Mouse (Mus musculus): ENCODE results near the gene Nhsl1. TPM values are rescaled to one million over a fixed set of nuclear protein-coding genes. Genes with fewer than 3 reads are reported as not detected.

Nhsl1 gene
- polyA plus RNA-seq, 1 experiment from 2014 or later = 7.9 TPM

DNA sequence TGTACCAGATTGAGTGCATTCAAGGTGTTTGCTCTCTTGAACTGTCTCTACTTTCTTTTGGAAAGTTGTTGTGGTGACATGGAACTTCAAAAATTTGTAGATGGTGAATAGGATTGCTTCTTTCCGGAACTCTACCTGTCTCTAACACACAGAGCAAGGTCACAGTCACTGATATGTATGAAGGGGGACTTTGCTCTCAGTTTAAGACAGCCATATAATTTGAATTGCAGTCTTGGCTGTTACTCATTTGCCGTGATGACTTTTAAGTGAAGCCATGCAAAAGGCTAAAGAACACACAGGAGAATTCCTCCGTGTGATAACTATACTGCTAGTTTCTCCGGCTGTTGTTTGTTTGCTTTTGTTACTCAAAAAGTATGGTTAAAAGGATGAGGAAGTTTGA lies 149.6 kb downstream of the Nhsl1 start:
- Histone ChIP-seq H3K27me3 (no peaks in the 10 kb centered on the region), H3K4me3 (replicated peaks) (no peak overlapping the region), H3K4me1 (replicated peaks) (peaks cover 36% of the 10 kb centered on the region), H3K27ac (peak overlapping the region; percentile 45), H3K4me2 (peak overlapping the region; percentile 57; the same call in 1 of the 2 replicates), H3K36me3 (peaks cover 7% of the 10 kb centered on the region; the same call in 1 of the 2 replicates), H3K9me3 (no peaks in the 10 kb centered on the region), H3K9ac (replicated peaks) (no peak overlapping the region)
- WGBS = 30% methylated on average over 4 of the region's 4 CpGs
- ATAC-seq (ENCODE audit: insufficient number of reproducible peaks, insufficient read depth, low FRiP score, low TSS enrichment, low read depth) = no peak

DNA sequence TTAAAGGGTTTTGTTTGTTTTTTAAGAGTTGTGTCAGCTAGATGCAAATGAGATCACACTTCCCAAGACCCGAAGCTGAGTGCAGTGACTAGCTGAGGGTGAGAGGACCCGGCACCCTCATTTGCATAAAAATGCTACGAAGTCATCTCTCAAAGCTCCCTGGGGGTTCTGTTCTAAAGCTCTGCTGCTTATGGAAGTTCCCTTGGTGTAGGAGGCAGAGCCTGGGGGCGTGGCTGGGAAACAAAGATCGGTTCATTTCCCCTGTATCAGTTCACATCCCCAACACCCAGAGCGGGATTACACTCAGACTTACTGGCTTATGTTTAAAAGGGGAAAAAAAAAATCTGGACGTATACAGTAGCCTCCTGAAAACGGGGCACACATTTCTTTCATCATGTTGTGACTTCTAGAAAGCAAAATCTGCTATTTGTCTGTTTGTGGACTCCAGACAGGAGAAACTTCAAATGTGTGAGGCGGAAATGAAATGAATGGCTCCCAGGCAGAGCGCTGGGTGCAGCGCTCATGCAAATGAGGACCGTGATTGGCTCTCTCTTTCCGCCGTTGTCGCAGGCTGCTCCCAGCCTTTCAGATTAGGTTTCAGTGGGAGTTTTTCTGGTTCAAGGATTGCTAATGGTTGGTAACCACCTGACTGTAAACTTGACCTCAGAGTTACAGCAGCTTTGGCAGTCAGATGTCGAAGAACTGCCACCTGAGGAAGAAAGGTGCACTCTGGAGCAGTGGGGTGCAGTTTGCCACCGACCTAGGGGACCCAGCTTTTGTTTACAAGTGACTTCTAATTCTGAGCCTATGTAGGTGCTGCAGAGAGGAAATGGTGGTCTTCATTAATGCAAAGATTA lies 150.7 kb downstream of the Nhsl1 start:
- no peaks in the 10 kb centered on the region for H3K27me3 ChIP-seq
- peak overlapping the region; percentile 16 for H3K4me3 ChIP-seq (replicated peaks)
- H3K9ac ChIP-seq (replicated peaks) = no peak overlapping the region
- H3K9me3 ChIP-seq = no peaks in the 10 kb centered on the region
- ATAC-seq (ENCODE audit: insufficient number of reproducible peaks, insufficient read depth, low FRiP score, low TSS enrichment, low read depth) = 0 out of 2 replicates have a peak, but pooled peaks have one; percentile 49
- H3K36me3 ChIP-seq = peaks cover 7% of the 10 kb centered on the region; the same call in 1 of the 2 replicates
- H3K4me1 ChIP-seq (replicated peaks) = peaks cover 35% of the 10 kb centered on the region
- peak overlapping the region; percentile 57; the same call in 1 of the 2 replicates for H3K27ac ChIP-seq
- H3K4me2 ChIP-seq = peak overlapping the region; percentile 57
- under 1% methylated on average over 17 of the region's 17 CpGs for WGBS

DNA sequence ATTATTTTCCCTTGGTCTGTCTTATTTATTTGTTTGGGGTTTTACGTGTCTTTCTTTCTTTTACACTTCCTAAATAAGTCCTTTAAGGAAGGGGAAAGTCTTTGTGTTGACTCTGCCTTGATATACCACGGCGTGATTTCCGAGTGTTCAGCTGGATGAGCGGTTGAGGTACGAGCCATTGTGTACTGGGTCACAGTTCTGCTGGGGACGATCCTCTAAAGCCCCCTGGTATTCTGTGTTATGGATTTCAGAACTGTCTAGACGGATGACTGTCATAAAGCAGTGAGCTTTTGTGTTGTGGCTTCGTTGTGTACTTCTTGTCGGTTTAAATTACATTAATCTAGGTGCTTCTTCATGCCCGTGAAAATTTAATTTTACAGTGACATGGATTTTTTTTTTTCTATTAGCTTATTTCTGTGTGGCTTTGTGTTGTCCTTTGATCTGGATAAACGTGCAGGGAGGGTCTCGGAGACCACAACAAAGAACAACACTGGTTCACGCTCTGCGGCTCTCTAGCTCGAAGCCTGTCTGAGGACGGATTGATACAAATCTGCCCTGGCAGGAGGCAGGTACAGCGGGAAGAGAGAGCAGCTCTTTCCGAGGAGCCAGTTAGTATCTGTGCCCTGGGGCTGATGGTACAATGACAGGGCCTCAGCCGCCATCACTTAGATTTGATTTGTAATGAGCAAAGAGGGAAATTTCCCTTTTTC lies 151.7 kb downstream of the Nhsl1 start:
- no peak for ATAC-seq (ENCODE audit: insufficient number of reproducible peaks, insufficient read depth, low FRiP score, low TSS enrichment, low read depth)
- Histone ChIP-seq H3K4me3 (replicated peaks) (0 out of 2 replicates have a peak overlapping the region, but pooled peaks have one; percentile 16), H3K36me3 (peaks cover 7% of the 10 kb centered on the region; the same call in 1 of the 2 replicates), H3K27me3 (no peaks in the 10 kb centered on the region), H3K4me1 (replicated peaks) (peaks cover 35% of the 10 kb centered on the region), H3K9me3 (no peaks in the 10 kb centered on the region), H3K4me2 (peak overlapping the region; percentile 57), H3K27ac (0 out of 2 replicates have a peak overlapping the region, but pooled peaks have one; percentile 4), H3K9ac (replicated peaks) (0 out of 2 replicates have a peak overlapping the region, but pooled peaks have one; percentile 12)
- WGBS = 40% methylated on average over 20 of the region's 20 CpGs

DNA sequence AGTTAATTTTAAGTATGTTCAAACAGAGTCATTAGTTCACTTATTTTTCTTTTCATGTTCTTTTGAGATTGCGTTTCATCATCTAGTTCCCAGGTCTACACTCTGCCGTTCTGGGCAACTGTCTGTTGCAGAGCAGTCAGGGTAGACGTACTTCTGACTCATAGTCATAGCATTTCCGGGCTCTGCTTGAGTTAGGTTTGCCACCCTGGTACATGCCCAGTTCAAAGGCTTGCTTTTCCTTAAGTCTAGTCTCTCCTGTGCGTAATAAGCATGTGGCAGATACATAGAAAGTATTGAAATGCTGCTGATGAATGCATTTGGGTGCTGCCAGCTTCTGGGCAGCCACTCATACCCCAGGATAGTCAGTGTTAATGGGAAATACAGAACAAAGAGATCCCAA lies 152.9 kb downstream of the Nhsl1 start:
- Histone ChIP-seq H3K9ac (replicated peaks) (no peak overlapping the region), H3K9me3 (no peaks in the 10 kb centered on the region), H3K4me3 (replicated peaks) (no peak overlapping the region), H3K4me2 (no peak overlapping the region), H3K4me1 (replicated peaks) (peaks cover 35% of the 10 kb centered on the region), H3K36me3 (peaks cover 7% of the 10 kb centered on the region; the same call in 1 of the 2 replicates), H3K27ac (peak overlapping the region; percentile 2; the same call in 1 of the 2 replicates), H3K27me3 (no peaks in the 10 kb centered on the region)
- no peak for ATAC-seq (ENCODE audit: insufficient number of reproducible peaks, insufficient read depth, low FRiP score, low TSS enrichment, low read depth)
- 73% methylated on average over 5 of the region's 5 CpGs for WGBS

DNA sequence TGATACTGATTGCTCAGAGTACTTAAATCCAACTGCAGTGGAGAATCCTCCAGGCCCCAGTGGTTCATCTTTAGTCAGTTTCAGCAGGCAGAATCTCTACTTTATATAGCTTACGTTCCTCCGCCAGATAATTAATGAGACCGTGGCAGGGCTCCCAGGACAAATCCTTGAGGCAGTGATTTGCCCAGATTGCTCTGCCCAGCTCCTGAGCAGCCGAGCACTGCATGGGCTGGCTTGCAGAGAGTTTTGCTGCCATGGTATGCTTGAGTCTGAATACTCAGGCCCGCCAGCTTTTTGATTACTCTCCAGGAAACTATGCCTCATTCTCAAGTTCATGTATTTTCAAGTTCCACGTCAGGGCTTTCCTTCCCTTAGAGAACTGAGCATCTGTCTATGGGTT lies 156.3 kb downstream of the Nhsl1 start:
- Histone ChIP-seq H3K27me3 (no peaks in the 10 kb centered on the region), H3K27ac (no peak overlapping the region), H3K9ac (replicated peaks) (no peak overlapping the region), H3K4me3 (replicated peaks) (no peak overlapping the region), H3K4me2 (no peak overlapping the region), H3K36me3 (peaks cover 13% of the 10 kb centered on the region; the same call in 1 of the 2 replicates), H3K4me1 (replicated peaks) (peaks cover 13% of the 10 kb centered on the region), H3K9me3 (no peaks in the 10 kb centered on the region)
- 88% methylated on average over 6 of the region's 6 CpGs for WGBS
- ATAC-seq (ENCODE audit: insufficient number of reproducible peaks, insufficient read depth, low FRiP score, low TSS enrichment, low read depth) = no peak

DNA sequence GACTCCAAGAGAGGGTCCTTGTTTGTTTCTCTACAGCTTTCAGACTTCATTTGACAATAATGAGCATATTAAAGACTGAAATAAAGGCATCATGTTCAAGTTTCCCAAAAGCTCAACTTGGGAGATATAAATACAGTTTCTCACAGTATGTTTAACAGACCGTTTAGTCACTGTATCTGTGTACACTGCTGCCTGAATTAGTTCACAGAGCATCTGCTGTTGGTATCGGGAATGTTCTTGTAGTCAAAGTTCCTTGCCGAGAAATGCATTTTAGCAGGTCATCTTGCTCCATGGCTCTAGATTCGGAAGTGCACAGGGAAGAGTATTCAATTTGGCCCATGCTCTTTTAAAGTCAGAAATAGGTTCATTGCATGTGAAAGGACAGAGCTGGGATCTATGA lies 159.5 kb downstream of the Nhsl1 start:
- H3K9me3 ChIP-seq = no peaks in the 10 kb centered on the region
- H3K9ac ChIP-seq (replicated peaks) = no peak overlapping the region
- H3K4me2 ChIP-seq = no peak overlapping the region
- no peak for ATAC-seq (ENCODE audit: insufficient number of reproducible peaks, insufficient read depth, low FRiP score, low TSS enrichment, low read depth)
- H3K4me1 ChIP-seq (replicated peaks) = peaks cover 7% of the 10 kb centered on the region
- WGBS = 92% methylated on average over 4 of the region's 4 CpGs
- H3K27ac ChIP-seq = no peak overlapping the region
- H3K36me3 ChIP-seq = peaks cover 7% of the 10 kb centered on the region; the same call in 1 of the 2 replicates
- H3K27me3 ChIP-seq = no peaks in the 10 kb centered on the region
- no peak overlapping the region for H3K4me3 ChIP-seq (replicated peaks)

DNA sequence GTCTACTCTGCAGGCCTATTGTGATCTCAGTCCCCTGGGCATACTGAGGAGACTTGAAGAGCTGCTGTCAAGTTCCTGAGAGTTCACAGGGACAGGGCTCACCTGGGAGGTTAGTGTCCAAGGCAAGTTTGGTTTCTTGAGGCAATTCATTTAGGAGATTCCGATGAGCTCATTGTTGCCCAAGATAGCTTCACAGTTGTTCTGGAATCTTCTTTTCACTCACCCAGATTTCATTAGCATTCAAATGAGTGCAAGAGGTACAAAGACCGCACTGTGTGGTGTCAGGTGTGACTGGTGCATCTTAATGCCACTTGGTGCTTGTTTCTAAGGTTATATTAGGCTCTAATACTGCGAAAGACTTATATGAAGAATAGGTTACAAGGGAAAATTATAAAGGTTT lies 160.5 kb downstream of the Nhsl1 start:
- H3K4me2 ChIP-seq = no peak overlapping the region
- no peaks in the 10 kb centered on the region for H3K27me3 ChIP-seq
- no peak overlapping the region for H3K9ac ChIP-seq (replicated peaks)
- peaks cover 7% of the 10 kb centered on the region for H3K4me1 ChIP-seq (replicated peaks)
- no peak overlapping the region for H3K27ac ChIP-seq
- WGBS = 89% methylated on average over 3 of the region's 3 CpGs
- H3K9me3 ChIP-seq = no peaks in the 10 kb centered on the region
- no peak for ATAC-seq (ENCODE audit: insufficient number of reproducible peaks, insufficient read depth, low FRiP score, low TSS enrichment, low read depth)
- 0 out of 2 replicates have a peak, but pooled peaks cover 6% of the 10 kb centered on the region for H3K36me3 ChIP-seq
- H3K4me3 ChIP-seq (replicated peaks) = no peak overlapping the region

DNA sequence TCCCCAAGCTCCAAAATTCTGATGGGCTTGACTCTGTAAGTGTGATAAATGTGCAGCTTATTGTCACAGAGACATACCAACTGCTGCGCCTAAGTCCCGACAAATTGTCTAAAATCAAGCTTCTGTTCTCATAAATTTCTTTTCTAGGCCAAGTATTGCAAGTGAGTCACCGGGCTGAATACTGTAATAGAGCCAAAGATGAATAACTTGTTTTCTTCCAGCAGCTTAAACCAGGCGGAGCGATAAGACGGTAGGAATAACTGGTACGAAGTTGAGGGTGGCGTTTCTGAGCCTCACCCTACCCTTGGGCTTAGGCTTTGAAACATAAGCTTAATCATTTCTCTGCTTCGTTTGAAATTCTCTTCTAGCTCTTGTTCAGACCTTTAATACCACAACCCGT lies 162.1 kb downstream of the Nhsl1 start:
- no peak overlapping the region for H3K4me2 ChIP-seq
- 0 out of 2 replicates have a peak, but pooled peaks cover 6% of the 10 kb centered on the region for H3K36me3 ChIP-seq
- no peak overlapping the region for H3K9ac ChIP-seq (replicated peaks)
- H3K27me3 ChIP-seq = no peaks in the 10 kb centered on the region
- H3K4me1 ChIP-seq (replicated peaks) = peaks cover 7% of the 10 kb centered on the region
- no peak overlapping the region for H3K4me3 ChIP-seq (replicated peaks)
- 88% methylated on average over 10 of the region's 10 CpGs for WGBS
- ATAC-seq (ENCODE audit: insufficient number of reproducible peaks, insufficient read depth, low FRiP score, low TSS enrichment, low read depth) = no peak
- no peak overlapping the region for H3K27ac ChIP-seq
- no peaks in the 10 kb centered on the region for H3K9me3 ChIP-seq

DNA sequence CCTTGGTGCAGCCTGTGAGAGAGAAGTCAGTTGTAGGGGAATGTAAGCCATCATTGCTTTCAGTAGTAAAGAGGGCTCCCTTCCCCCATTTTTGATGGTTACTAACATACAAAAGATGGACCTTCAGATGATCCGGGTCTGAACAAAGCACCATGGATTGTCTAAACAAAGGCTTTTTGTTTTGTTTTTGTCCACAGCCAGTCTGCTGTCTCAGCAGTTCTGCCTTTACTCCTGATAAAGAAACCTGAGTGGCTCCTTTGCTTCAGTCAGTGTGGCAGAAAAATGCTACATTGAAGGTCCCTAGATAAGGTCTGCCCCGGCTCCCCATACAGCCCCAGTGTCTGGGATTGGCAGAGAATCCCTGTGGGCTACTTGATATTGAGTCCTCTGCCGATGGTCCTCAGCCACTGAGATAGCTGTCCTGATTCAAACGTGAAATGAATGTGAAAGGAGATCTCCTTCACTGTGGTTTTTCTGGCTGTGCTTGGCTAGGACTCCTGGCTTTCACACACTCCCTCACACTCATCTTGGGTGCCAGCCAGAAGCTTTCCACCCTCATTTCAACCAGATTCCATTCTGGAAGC lies 163.9 kb downstream of the Nhsl1 start:
- H3K4me1 ChIP-seq (replicated peaks) = peaks cover 7% of the 10 kb centered on the region
- H3K9me3 ChIP-seq = no peaks in the 10 kb centered on the region
- 63% methylated on average over 4 of the region's 4 CpGs for WGBS
- no peak overlapping the region for H3K4me3 ChIP-seq (replicated peaks)
- H3K4me2 ChIP-seq = no peak overlapping the region
- 0 out of 2 replicates have a peak, but pooled peaks cover 6% of the 10 kb centered on the region for H3K36me3 ChIP-seq
- ATAC-seq (ENCODE audit: insufficient number of reproducible peaks, insufficient read depth, low FRiP score, low TSS enrichment, low read depth) = no peak
- H3K27me3 ChIP-seq = no peaks in the 10 kb centered on the region
- H3K9ac ChIP-seq (replicated peaks) = no peak overlapping the region
- peak overlapping the region; percentile 47; the same call in 1 of the 2 replicates for H3K27ac ChIP-seq

DNA sequence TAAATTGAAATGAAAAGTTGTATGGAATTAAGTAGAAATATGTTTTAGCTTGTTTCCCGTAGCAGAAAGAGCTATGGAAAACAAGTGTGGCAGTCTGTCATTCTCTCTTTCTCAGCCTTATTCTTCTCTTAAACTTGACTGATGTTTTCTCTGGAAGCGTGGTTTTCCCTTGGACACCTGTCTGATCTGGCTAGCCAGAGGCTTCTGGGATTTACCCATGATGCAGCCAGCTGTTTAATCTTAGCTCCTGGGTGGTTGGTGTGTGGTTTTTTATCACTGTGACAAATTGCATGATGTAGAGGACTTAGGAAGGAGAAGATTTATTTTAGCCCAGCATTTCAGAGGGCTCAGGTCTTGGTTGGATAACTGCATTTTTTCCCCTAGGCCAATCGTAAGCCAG lies 164.9 kb downstream of the Nhsl1 start:
- Histone ChIP-seq H3K27ac (no peak overlapping the region), H3K4me2 (no peak overlapping the region), H3K9me3 (no peaks in the 10 kb centered on the region), H3K9ac (replicated peaks) (no peak overlapping the region), H3K27me3 (no peaks in the 10 kb centered on the region), H3K36me3 (0 out of 2 replicates have a peak, but pooled peaks cover 6% of the 10 kb centered on the region), H3K4me1 (replicated peaks) (peaks cover 7% of the 10 kb centered on the region), H3K4me3 (replicated peaks) (no peak overlapping the region)
- WGBS = 79% methylated on average over 3 of the region's 3 CpGs
- ATAC-seq (ENCODE audit: insufficient number of reproducible peaks, insufficient read depth, low FRiP score, low TSS enrichment, low read depth) = no peak

DNA sequence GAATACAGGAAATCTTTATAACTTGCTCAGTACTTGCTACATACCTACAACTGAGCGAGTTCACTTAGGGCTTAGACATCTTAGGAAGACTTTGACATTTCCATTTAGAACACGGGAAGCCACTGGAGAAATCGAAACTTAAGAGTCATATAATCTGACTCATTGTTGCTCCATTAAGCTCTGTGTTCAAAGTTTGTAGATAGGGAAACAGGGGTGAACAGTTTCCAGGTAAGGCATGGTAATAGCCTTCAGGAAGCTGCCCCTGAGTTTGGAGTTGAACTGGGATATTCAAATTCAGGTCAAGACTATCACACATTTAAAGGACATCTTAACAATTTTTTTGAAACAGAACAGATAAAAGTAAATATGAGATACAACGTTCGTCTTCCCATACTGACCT lies 165.9 kb downstream of the Nhsl1 start:
- no peak for ATAC-seq (ENCODE audit: insufficient number of reproducible peaks, insufficient read depth, low FRiP score, low TSS enrichment, low read depth)
- Histone ChIP-seq H3K4me3 (replicated peaks) (no peak overlapping the region), H3K27ac (no peak overlapping the region), H3K4me1 (replicated peaks) (peaks cover 7% of the 10 kb centered on the region), H3K27me3 (no peaks in the 10 kb centered on the region), H3K4me2 (no peak overlapping the region), H3K36me3 (no peaks in the 10 kb centered on the region), H3K9me3 (no peaks in the 10 kb centered on the region), H3K9ac (replicated peaks) (no peak overlapping the region)
- WGBS = 91% methylated on average over 5 of the region's 5 CpGs

Data from limb, embryonic 12.5 days (tissue).